Mouse (Mus musculus): ENCODE measurements at regions not wholly inside any gene's neighbourhood (a gene's known extent, or its start where the extent isn't known, plus 50 kb on each side); places are given as distances from the start of the nearest gene placed in this dataset.
A peak's percentile ranks its signal among the peaks of the same experiment; 100 is the strongest.

- ATAC-seq (ENCODE audit: insufficient number of reproducible peaks, insufficient read depth, low FRiP score, low TSS enrichment, low read depth): no peak
- Histone ChIP-seq H3K27me3 (peaks cover 16% of the 10 kb centered on the region; the same call in 1 of the 2 replicates), H3K4me2 (no peak overlapping the region), H3K36me3 (no peaks in the 10 kb centered on the region), H3K4me3 (replicated peaks) (no peak overlapping the region), H3K9me3 (no peaks in the 10 kb centered on the region), H3K27ac (no peak overlapping the region), H3K4me1 (replicated peaks) (no peaks in the 10 kb centered on the region), H3K9ac (replicated peaks) (no peak overlapping the region)
- WGBS: 82% methylated on average over 2 of the region's 2 CpGs
Measured at GRCm38 (mm10) chr3:136442099-136442498, 116.2 kb upstream of the Bank1 start.

- ATAC-seq (ENCODE audit: insufficient number of reproducible peaks, insufficient read depth, low FRiP score, low TSS enrichment, low read depth): no peak
- no peak overlapping the region for H3K27ac ChIP-seq
- WGBS: 78% methylated on average over 7 of the region's 7 CpGs
- H3K9me3 ChIP-seq: no peaks in the 10 kb centered on the region
- no peak overlapping the region for H3K4me3 ChIP-seq (replicated peaks)
- H3K4me1 ChIP-seq (replicated peaks): no peaks in the 10 kb centered on the region
- H3K9ac ChIP-seq (replicated peaks): no peak overlapping the region
- H3K27me3 ChIP-seq: peaks cover 9% of the 10 kb centered on the region; the same call in 1 of the 2 replicates
- H3K36me3 ChIP-seq: no peaks in the 10 kb centered on the region
- H3K4me2 ChIP-seq: no peak overlapping the region
Measured at GRCm38 (mm10) chr3:136439907-136440645, 114.2 kb upstream of the Bank1 start.

- H3K4me3 ChIP-seq (replicated peaks): no peak overlapping the region
- H3K9me3 ChIP-seq: no peaks in the 10 kb centered on the region
- ATAC-seq (ENCODE audit: insufficient number of reproducible peaks, insufficient read depth, low FRiP score, low TSS enrichment, low read depth): no peak
- H3K27me3 ChIP-seq: peaks cover 9% of the 10 kb centered on the region; the same call in 1 of the 2 replicates
- no peak overlapping the region for H3K4me2 ChIP-seq
- no peak overlapping the region for H3K9ac ChIP-seq (replicated peaks)
- no peaks in the 10 kb centered on the region for H3K36me3 ChIP-seq
- H3K4me1 ChIP-seq (replicated peaks): no peaks in the 10 kb centered on the region
- 74% methylated on average over 5 of the region's 5 CpGs for WGBS
- no peak overlapping the region for H3K27ac ChIP-seq
Measured at GRCm38 (mm10) chr3:136439350-136439749, 113.5 kb upstream of the Bank1 start.

GRCm38 (mm10) chr3:136434407-136434806, 108.5 kb upstream of the Bank1 start:
- no peaks in the 10 kb centered on the region for H3K4me1 ChIP-seq (replicated peaks)
- no peaks in the 10 kb centered on the region for H3K9me3 ChIP-seq
- H3K36me3 ChIP-seq: no peaks in the 10 kb centered on the region
- WGBS: 64% methylated on average over 5 of the region's 5 CpGs
- no peak overlapping the region for H3K27ac ChIP-seq
- no peak for ATAC-seq (ENCODE audit: insufficient number of reproducible peaks, insufficient read depth, low FRiP score, low TSS enrichment, low read depth)
- H3K9ac ChIP-seq (replicated peaks): no peak overlapping the region
- no peak overlapping the region for H3K4me2 ChIP-seq
- no peak overlapping the region for H3K4me3 ChIP-seq (replicated peaks)
- H3K27me3 ChIP-seq: no peaks in the 10 kb centered on the region

- Histone ChIP-seq H3K27me3 (no peaks in the 10 kb centered on the region), H3K4me3 (replicated peaks) (no peak overlapping the region), H3K4me2 (no peak overlapping the region), H3K9ac (replicated peaks) (no peak overlapping the region), H3K9me3 (no peaks in the 10 kb centered on the region), H3K36me3 (no peaks in the 10 kb centered on the region), H3K27ac (no peak overlapping the region), H3K4me1 (replicated peaks) (0 out of 2 replicates have a peak, but pooled peaks cover 2% of the 10 kb centered on the region)
- WGBS: 87% methylated on average over 3 of the region's 3 CpGs
- ATAC-seq (ENCODE audit: insufficient number of reproducible peaks, insufficient read depth, low FRiP score, low TSS enrichment, low read depth): no peak
Measured at GRCm38 (mm10) chr3:136432072-136432471, 106.2 kb upstream of the Bank1 start.

- Histone ChIP-seq H3K9me3 (no peaks in the 10 kb centered on the region), H3K27ac (no peak overlapping the region), H3K4me3 (replicated peaks) (no peak overlapping the region), H3K27me3 (no peaks in the 10 kb centered on the region), H3K4me1 (replicated peaks) (0 out of 2 replicates have a peak, but pooled peaks cover 2% of the 10 kb centered on the region), H3K9ac (replicated peaks) (no peak overlapping the region), H3K36me3 (no peaks in the 10 kb centered on the region), H3K4me2 (no peak overlapping the region)
- no peak for ATAC-seq (ENCODE audit: insufficient number of reproducible peaks, insufficient read depth, low FRiP score, low TSS enrichment, low read depth)
- 80% methylated on average over 2 of the region's 2 CpGs for WGBS
Measured at GRCm38 (mm10) chr3:136427427-136427826, 101.6 kb upstream of the Bank1 start.

- ATAC-seq (ENCODE audit: insufficient number of reproducible peaks, insufficient read depth, low FRiP score, low TSS enrichment, low read depth): no peak
- Histone ChIP-seq H3K27ac (no peak overlapping the region), H3K4me1 (replicated peaks) (0 out of 2 replicates have a peak, but pooled peaks cover 2% of the 10 kb centered on the region), H3K36me3 (no peaks in the 10 kb centered on the region), H3K4me2 (no peak overlapping the region), H3K9me3 (no peaks in the 10 kb centered on the region), H3K27me3 (no peaks in the 10 kb centered on the region), H3K9ac (replicated peaks) (no peak overlapping the region), H3K4me3 (replicated peaks) (no peak overlapping the region)
- WGBS: 66% methylated on average over 8 of the region's 8 CpGs
Measured at GRCm38 (mm10) chr3:136426539-136427194, 100.8 kb upstream of the Bank1 start.

- no peaks in the 10 kb centered on the region for H3K27me3 ChIP-seq
- H3K4me2 ChIP-seq: no peak overlapping the region
- no peaks in the 10 kb centered on the region for H3K9me3 ChIP-seq
- ATAC-seq (ENCODE audit: insufficient number of reproducible peaks, insufficient read depth, low FRiP score, low TSS enrichment, low read depth): no peak
- no peaks in the 10 kb centered on the region for H3K36me3 ChIP-seq
- no peaks in the 10 kb centered on the region for H3K4me1 ChIP-seq (replicated peaks)
- 83% methylated on average over 10 of the region's 10 CpGs for WGBS
- H3K4me3 ChIP-seq (replicated peaks): no peak overlapping the region
- no peak overlapping the region for H3K27ac ChIP-seq
- no peak overlapping the region for H3K9ac ChIP-seq (replicated peaks)
Measured at GRCm38 (mm10) chr3:136421969-136422614, 96.2 kb upstream of the Bank1 start.

- H3K4me3 ChIP-seq (replicated peaks): no peak overlapping the region
- H3K27me3 ChIP-seq: no peaks in the 10 kb centered on the region
- H3K9me3 ChIP-seq: no peaks in the 10 kb centered on the region
- H3K36me3 ChIP-seq: no peaks in the 10 kb centered on the region
- no peak overlapping the region for H3K4me2 ChIP-seq
- H3K27ac ChIP-seq: no peak overlapping the region
- H3K9ac ChIP-seq (replicated peaks): no peak overlapping the region
- 67% methylated on average over 8 of the region's 8 CpGs for WGBS
- ATAC-seq (ENCODE audit: insufficient number of reproducible peaks, insufficient read depth, low FRiP score, low TSS enrichment, low read depth): no peak
- H3K4me1 ChIP-seq (replicated peaks): no peaks in the 10 kb centered on the region
Measured at GRCm38 (mm10) chr3:136405606-136406005, 79.7 kb upstream of the Bank1 start.

GRCm38 (mm10) chr3:136383282-136383681, 57.4 kb upstream of the Bank1 start:
- WGBS: 78% methylated on average over 4 of the region's 4 CpGs
- ATAC-seq (ENCODE audit: insufficient number of reproducible peaks, insufficient read depth, low FRiP score, low TSS enrichment, low read depth): no peak
- Histone ChIP-seq H3K4me2 (no peak overlapping the region), H3K4me1 (replicated peaks) (no peaks in the 10 kb centered on the region), H3K9ac (replicated peaks) (no peak overlapping the region), H3K36me3 (no peaks in the 10 kb centered on the region), H3K9me3 (no peaks in the 10 kb centered on the region), H3K4me3 (replicated peaks) (no peak overlapping the region), H3K27me3 (peaks cover 3% of the 10 kb centered on the region; the same call in 1 of the 2 replicates), H3K27ac (no peak overlapping the region)

GRCm38 (mm10) chr3:136380644-136381043, 54.8 kb upstream of the Bank1 start:
- Histone ChIP-seq H3K4me3 (replicated peaks) (no peak overlapping the region), H3K9me3 (no peaks in the 10 kb centered on the region), H3K9ac (replicated peaks) (no peak overlapping the region), H3K27ac (no peak overlapping the region), H3K4me2 (no peak overlapping the region), H3K27me3 (peaks cover 3% of the 10 kb centered on the region; the same call in 1 of the 2 replicates), H3K36me3 (no peaks in the 10 kb centered on the region), H3K4me1 (replicated peaks) (no peaks in the 10 kb centered on the region)
- WGBS: 42% methylated on average over 7 of the region's 7 CpGs
- peak; percentile 15; the same call in 1 of the 2 replicates for ATAC-seq (ENCODE audit: insufficient number of reproducible peaks, insufficient read depth, low FRiP score, low TSS enrichment, low read depth)
